Mouse (Mus musculus) heart, embryonic 10.5 days (tissue): Measurements from ENCODE around the gene Actl11. TPM values are rescaled to one million over a fixed set of nuclear protein-coding genes. Genes with fewer than 3 reads are reported as not detected.
A peak's percentile ranks its signal among the peaks of the same experiment; 100 is the strongest.

ENCODE experiments used
- DNase-seq: peaks from one replicate; pipeline ENCODE4 v3.0.0-alpha.2; 2017; ENCODE audit warnings: low spot score
- H3K27ac ChIP-seq: fragments of 300-500 bp; sonication (generic); 2 replicates; pipeline ENCODE4 v1.5.1; 2016; ENCODE audit warnings: mild to moderate bottlenecking
- H3K27me3 ChIP-seq: fragments of 300-500 bp; sonication (generic); 2 replicates; pipeline ENCODE4 v1.6.1; 2016; ENCODE audit warnings: mild to moderate bottlenecking; ENCODE audit not compliant: poor library complexity, insufficient read depth, severe bottlenecking
- H3K36me3 ChIP-seq: fragments of 300-500 bp; sonication (generic); 2 replicates; pipeline ENCODE4 v1.6.1; 2016; ENCODE audit warnings: mild to moderate bottlenecking, moderate library complexity
- H3K4me1 ChIP-seq: fragments of 300-500 bp; sonication (generic); 2 replicates; pipeline ENCODE4 v1.6.1; 2016; ENCODE audit warnings: mild to moderate bottlenecking
- H3K4me3 ChIP-seq: fragments of 300-500 bp; sonication (generic); 2 replicates; pipeline ENCODE4 v1.5.1; 2016; ENCODE audit warnings: mild to moderate bottlenecking, moderate library complexity
- H3K9me3 ChIP-seq: fragments of 300-500 bp; sonication (generic); 2 replicates; pipeline ENCODE4 v1.6.1; 2016; ENCODE audit warnings: mild to moderate bottlenecking, moderate library complexity
- WGBS: fragments of 180-500 bp; shearing (Covaris S2); methylation state at CpG from one replicate; pipeline ENCODE4 v1.1.7; 2016; 5-methylcytosine and 5-hydroxymethylcytosine counted together
- polyA plus RNA-seq: library from polyadenylated mRNA; unstranded; fragments of >200 nt; fragmentation: Nextera tagmentation; extraction: Ambion mirVana; gene quantifications from 2 replicates; pipeline ENCODE4 v1.2.1, GENCODE M21; 2016

The Actl11 gene
- not detected in 2 replicates for polyA plus RNA-seq

GRCm38 (mm10) chr9:107928169-107928568, at the start of gene Actl11:
TSS of gene Actl11 (plus strand) at chr9:107928469.
- peaks cover 47% of the 10 kb centered on the region for H3K4me1 ChIP-seq
- WGBS, result 67% methylated on average over 3 of the region's 3 CpGs
- no peak within 1 kb of the TSS for H3K4me3 ChIP-seq
- peak within 1 kb of the TSS; percentile 12; the same call in 1 of the 2 replicates for H3K27ac ChIP-seq
- no peaks in the 10 kb centered on the region for H3K36me3 ChIP-seq
- DNase-seq, result no peak
- no peaks in the 10 kb centered on the region for H3K9me3 ChIP-seq
- peaks cover 6% of the 10 kb centered on the region; the same call in 1 of the 2 replicates for H3K27me3 ChIP-seq

GRCm38 (mm10) chr9:107880411-107880810, 47.9 kb upstream of the Actl11 start:
- DNase-seq, result no peak
- H3K27ac ChIP-seq, result no peak overlapping the region
- H3K27me3 ChIP-seq, result no peaks in the 10 kb centered on the region
- no peak overlapping the region for H3K4me3 ChIP-seq
- H3K4me1 ChIP-seq, result no peaks in the 10 kb centered on the region
- H3K9me3 ChIP-seq, result no peaks in the 10 kb centered on the region
- no peaks in the 10 kb centered on the region for H3K36me3 ChIP-seq
- whole genome bisulfite sequencing, result 68% methylated on average over 4 of the region's 4 CpGs

GRCm38 (mm10) chr9:107887804-107888266, 40.4 kb upstream of the Actl11 start, which contains the start of gene Mon1a:
TSS of gene Mon1a (plus strand) at chr9:107888151.
- Histone ChIP-seq H3K27ac (peak within 1 kb of the TSS; percentile 88), H3K4me3 (peak within 1 kb of the TSS; percentile 86), H3K27me3 (peaks cover 10% of the 10 kb centered on the region; the same call in 1 of the 2 replicates), H3K4me1 (peaks cover 20% of the 10 kb centered on the region), H3K9me3 (no peaks in the 10 kb centered on the region), H3K36me3 (no peaks in the 10 kb centered on the region)
- WGBS, result under 1% methylated on average over 28 of the region's 28 CpGs
- peak; percentile 95 for DNase-seq

- Histone ChIP-seq H3K4me3 (peak overlapping the region; percentile 86), H3K9me3 (no peaks in the 10 kb centered on the region), H3K36me3 (no peaks in the 10 kb centered on the region), H3K27ac (peak overlapping the region; percentile 88), H3K4me1 (peaks cover 20% of the 10 kb centered on the region), H3K27me3 (peaks cover 10% of the 10 kb centered on the region; the same call in 1 of the 2 replicates)
- DNase-seq, result no peak
- WGBS, result 0% methylated on average over 18 of the region's 18 CpGs
Measured at GRCm38 (mm10) chr9:107888267-107888850, 39.9 kb upstream of the Actl11 start.

- H3K4me1 ChIP-seq, result peaks cover 20% of the 10 kb centered on the region
- no peaks in the 10 kb centered on the region for H3K9me3 ChIP-seq
- peaks cover 10% of the 10 kb centered on the region; the same call in 1 of the 2 replicates for H3K27me3 ChIP-seq
- no peak overlapping the region for H3K4me3 ChIP-seq
- no peak for DNase-seq
- 72% methylated on average over 6 of the region's 6 CpGs for WGBS
- no peak overlapping the region for H3K27ac ChIP-seq
- no peaks in the 10 kb centered on the region for H3K36me3 ChIP-seq
Measured at GRCm38 (mm10) chr9:107890260-107890659, 38.0 kb upstream of the Actl11 start.

- Histone ChIP-seq H3K9me3 (no peaks in the 10 kb centered on the region), H3K27me3 (peaks cover 8% of the 10 kb centered on the region; the same call in 1 of the 2 replicates), H3K4me1 (peaks cover 20% of the 10 kb centered on the region), H3K27ac (no peak overlapping the region), H3K36me3 (no peaks in the 10 kb centered on the region), H3K4me3 (no peak overlapping the region)
- WGBS, result 100% methylated on average over 1 of the region's 1 CpGs
- DNase-seq, result no peak
Measured at GRCm38 (mm10) chr9:107891023-107891422, 37.2 kb upstream of the Actl11 start.

GRCm38 (mm10) chr9:107898563-107898962, 29.7 kb upstream of the Actl11 start:
- Histone ChIP-seq H3K9me3 (no peaks in the 10 kb centered on the region), H3K36me3 (peaks cover 24% of the 10 kb centered on the region), H3K27me3 (peaks cover 46% of the 10 kb centered on the region), H3K27ac (no peak overlapping the region), H3K4me3 (no peak overlapping the region), H3K4me1 (peaks cover 15% of the 10 kb centered on the region)
- WGBS, result 85% methylated on average over 10 of the region's 10 CpGs
- no peak for DNase-seq

GRCm38 (mm10) chr9:107899855-107900254, 28.4 kb upstream of the Actl11 start:
- Histone ChIP-seq H3K27me3 (peaks cover 52% of the 10 kb centered on the region), H3K4me1 (peaks cover 15% of the 10 kb centered on the region), H3K36me3 (peaks cover 24% of the 10 kb centered on the region), H3K27ac (no peak overlapping the region), H3K4me3 (no peak overlapping the region), H3K9me3 (no peaks in the 10 kb centered on the region)
- WGBS, result 62% methylated on average over 12 of the region's 12 CpGs
- DNase-seq, result no peak

GRCm38 (mm10) chr9:107900840-107901626, 27.2 kb upstream of the Actl11 start:
- DNase-seq, result no peak
- Histone ChIP-seq H3K4me3 (peak overlapping the region; percentile 58), H3K9me3 (no peaks in the 10 kb centered on the region), H3K36me3 (peaks cover 24% of the 10 kb centered on the region), H3K4me1 (peaks cover 18% of the 10 kb centered on the region), H3K27ac (peak overlapping the region; percentile 37), H3K27me3 (peaks cover 52% of the 10 kb centered on the region)
- 5% methylated on average over 44 of the region's 44 CpGs for WGBS

- H3K27me3 ChIP-seq, result peaks cover 52% of the 10 kb centered on the region
- 18% methylated on average over 17 of the region's 17 CpGs for WGBS
- H3K27ac ChIP-seq, result no peak overlapping the region
- peaks cover 24% of the 10 kb centered on the region for H3K36me3 ChIP-seq
- no peaks in the 10 kb centered on the region for H3K9me3 ChIP-seq
- no peak for DNase-seq
- peak overlapping the region; percentile 58 for H3K4me3 ChIP-seq
- H3K4me1 ChIP-seq, result peaks cover 24% of the 10 kb centered on the region
Measured at GRCm38 (mm10) chr9:107901627-107901914, 26.7 kb upstream of the Actl11 start.

GRCm38 (mm10) chr9:107904726-107905125, 23.5 kb upstream of the Actl11 start:
- Histone ChIP-seq H3K9me3 (no peaks in the 10 kb centered on the region), H3K27ac (no peak overlapping the region), H3K4me1 (peaks cover 50% of the 10 kb centered on the region), H3K27me3 (peaks cover 40% of the 10 kb centered on the region), H3K4me3 (no peak overlapping the region), H3K36me3 (peaks cover 16% of the 10 kb centered on the region)
- 10% methylated on average over 4 of the region's 4 CpGs for WGBS
- DNase-seq, result peak; percentile 94

- Histone ChIP-seq H3K4me1 (peaks cover 41% of the 10 kb centered on the region), H3K27ac (peak within 1 kb of the TSS; percentile 83), H3K36me3 (0 out of 2 replicates have a peak, but pooled peaks cover 6% of the 10 kb centered on the region), H3K27me3 (peaks cover 28% of the 10 kb centered on the region), H3K9me3 (no peaks in the 10 kb centered on the region), H3K4me3 (peak within 1 kb of the TSS; percentile 58)
- WGBS, result 16% methylated on average over 19 of the region's 19 CpGs
- DNase-seq, result peak; percentile 91
Measured at GRCm38 (mm10) chr9:107906252-107906966, 21.9 kb upstream of the Actl11 start, which contains the start of gene Mst1r. TSS of gene Mst1r (plus strand) at chr9:107906873.
